Mouse (Mus musculus): ENCODE results near the gene Cdh23. TPM values are rescaled to one million over a fixed set of nuclear protein-coding genes. Genes with fewer than 3 reads are reported as not detected.
A peak's percentile ranks its signal among the peaks of the same experiment; 100 is the strongest.

Gene Cdh23
- polyA plus RNA-seq, 1 experiment from 2014 or later = 0.87 TPM

DNA sequence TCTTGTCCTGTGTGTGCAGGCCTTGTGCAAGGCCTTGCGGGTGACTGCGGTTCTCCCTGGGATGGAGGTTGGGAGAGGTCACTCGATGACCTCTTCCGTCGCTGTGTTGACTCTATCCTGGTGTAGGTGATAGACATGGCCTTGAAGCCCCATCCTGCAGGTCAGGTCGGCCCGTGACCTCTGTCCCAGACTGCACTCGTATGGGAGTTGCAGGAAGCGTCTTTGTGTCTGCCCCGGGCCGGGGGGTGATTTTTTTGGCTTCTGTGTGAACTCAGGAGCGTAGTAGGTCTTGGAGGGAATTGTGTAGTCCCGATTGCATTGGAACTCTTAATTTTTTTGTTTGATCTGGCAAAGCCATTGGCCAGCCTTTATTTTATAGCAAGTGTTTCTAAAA, 418.3 kb downstream of the Cdh23 start:
- Histone ChIP-seq H3K4me1 (ENCODE audit: control insufficient read depth, insufficient read depth, low read length) (no peaks in the 10 kb centered on the region; the same call in 1 of the 2 replicates), H3K9me3 (replicated peaks; ENCODE audit: control insufficient read depth, low read length) (no peaks in the 10 kb centered on the region), H3K4me2 (ENCODE audit: low read depth, low read length) (peak overlapping the region; percentile 65), H3K4me3 (ENCODE audit: low read depth, low read length) (peak overlapping the region; percentile 76), H3K9ac (replicated peaks; ENCODE audit: low read length) (peak overlapping the region; percentile 81), H3K27me3 (ENCODE audit: control insufficient read depth, insufficient read depth, low read length) (no peaks in the 10 kb centered on the region), H3K36me3 (replicated peaks; ENCODE audit: control insufficient read depth, insufficient read depth, low read depth, low read length) (no peaks in the 10 kb centered on the region), H3K27ac (replicated peaks; ENCODE audit: low read depth, low read length) (0 out of 2 replicates have a peak overlapping the region, but pooled peaks have one; percentile 14)
- DNase-seq (ENCODE audit: low spot score) (no peak), ATAC-seq (replicated peaks; ENCODE audit: insufficient number of reproducible peaks, low FRiP score, low TSS enrichment, low read depth) (no peak; the same call in 1 of the 2 replicates)
- WGBS = 8% methylated on average over 13 of the region's 13 CpGs

DNA sequence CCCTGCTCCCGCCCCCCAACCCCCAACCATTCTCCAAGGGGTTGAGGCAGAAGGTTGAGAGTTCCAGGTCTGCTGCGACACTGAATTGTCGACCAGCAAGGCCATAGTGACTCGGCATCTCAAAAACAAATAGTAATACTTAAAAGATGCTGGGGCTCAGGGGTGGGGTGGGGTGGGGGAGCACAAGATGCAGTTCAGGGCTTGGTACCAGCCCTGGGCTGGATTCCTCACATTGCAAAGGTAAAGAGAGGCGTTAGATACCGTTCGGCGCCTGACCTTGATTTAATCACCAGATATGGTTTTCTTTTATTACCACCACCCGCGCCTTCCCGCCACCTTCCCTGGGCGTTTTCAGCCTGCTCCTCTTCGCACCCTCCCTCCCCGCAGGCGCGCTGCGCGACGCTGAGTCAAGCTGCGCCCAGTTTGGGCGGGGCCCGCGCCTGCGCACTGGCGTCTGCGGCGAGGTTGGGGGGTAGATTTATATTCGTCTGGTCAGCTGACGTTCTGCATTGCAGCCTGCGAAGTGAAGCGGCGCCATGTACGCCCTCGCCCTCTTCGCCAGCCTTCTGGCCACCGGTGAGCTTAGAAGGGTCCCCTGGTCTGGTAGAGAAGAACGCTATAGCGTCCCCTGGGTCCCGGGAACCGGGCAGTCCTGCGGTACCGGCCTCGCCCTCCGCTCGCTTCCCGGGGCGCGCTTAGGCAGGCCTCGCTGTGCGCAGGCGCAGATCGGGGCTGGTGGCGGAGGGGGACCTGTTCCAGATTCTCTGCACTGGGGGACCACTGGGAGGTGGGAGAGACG, 418.9 kb downstream of the Cdh23 start, which contains the start of gene Psap:
Gene Psap, plus strand, starts transcription at position 421 of the 799 bp plus-strand sequence.
- DNase-seq (ENCODE audit: low spot score) (peak; percentile 93), ATAC-seq (replicated peaks; ENCODE audit: insufficient number of reproducible peaks, low FRiP score, low TSS enrichment, low read depth) (peak; percentile 82)
- H3K4me2 ChIP-seq (ENCODE audit: low read depth, low read length) = peak within 1 kb of the TSS; percentile 65
- H3K9me3 ChIP-seq (replicated peaks; ENCODE audit: control insufficient read depth, low read length) = no peaks in the 10 kb centered on the region
- peak within 1 kb of the TSS; percentile 76 for H3K4me3 ChIP-seq (ENCODE audit: low read depth, low read length)
- no peaks in the 10 kb centered on the region for H3K36me3 ChIP-seq (replicated peaks; ENCODE audit: control insufficient read depth, insufficient read depth, low read depth, low read length)
- no peaks in the 10 kb centered on the region; the same call in 1 of the 2 replicates for H3K4me1 ChIP-seq (ENCODE audit: control insufficient read depth, insufficient read depth, low read length)
- no peaks in the 10 kb centered on the region for H3K27me3 ChIP-seq (ENCODE audit: control insufficient read depth, insufficient read depth, low read length)
- WGBS = 2% methylated on average over 54 of the region's 54 CpGs
- peak within 1 kb of the TSS; percentile 81 for H3K9ac ChIP-seq (replicated peaks; ENCODE audit: low read length)
- 0 out of 2 replicates have a peak within 1 kb of the TSS, but pooled peaks have one; percentile 14 for H3K27ac ChIP-seq (replicated peaks; ENCODE audit: low read depth, low read length)

DNA sequence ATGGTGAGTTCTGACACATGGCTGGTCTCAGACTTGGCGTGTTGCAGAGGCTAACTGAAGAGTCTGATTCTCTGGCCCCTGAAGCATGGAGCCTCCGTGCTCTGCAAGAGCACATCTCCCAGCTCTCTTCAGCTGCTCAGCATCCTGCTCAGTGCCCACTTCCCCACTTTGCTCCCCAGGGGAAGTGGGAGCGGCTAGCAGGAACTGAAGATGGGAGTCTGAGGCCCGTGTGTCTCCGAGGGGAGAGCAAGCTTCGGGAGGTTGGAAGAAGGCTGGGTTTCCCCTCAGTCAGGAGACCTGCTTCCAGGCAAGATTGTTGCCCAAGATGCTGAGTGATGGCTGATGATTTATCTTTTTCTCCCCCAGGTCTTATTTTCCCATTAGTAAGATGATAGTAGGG, 422.9 kb downstream of the Cdh23 start:
- H3K9ac ChIP-seq (replicated peaks; ENCODE audit: low read length) = no peak overlapping the region
- no peaks in the 10 kb centered on the region for H3K36me3 ChIP-seq (replicated peaks; ENCODE audit: control insufficient read depth, insufficient read depth, low read depth, low read length)
- DNase-seq (ENCODE audit: low spot score) (no peak), ATAC-seq (replicated peaks; ENCODE audit: insufficient number of reproducible peaks, low FRiP score, low TSS enrichment, low read depth) (no peak)
- H3K4me1 ChIP-seq (ENCODE audit: control insufficient read depth, insufficient read depth, low read length) = no peaks in the 10 kb centered on the region
- no peak overlapping the region for H3K4me2 ChIP-seq (ENCODE audit: low read depth, low read length)
- no peaks in the 10 kb centered on the region for H3K27me3 ChIP-seq (ENCODE audit: control insufficient read depth, insufficient read depth, low read length)
- no peak overlapping the region for H3K4me3 ChIP-seq (ENCODE audit: low read depth, low read length)
- WGBS = 62% methylated on average over 6 of the region's 6 CpGs
- H3K9me3 ChIP-seq (replicated peaks; ENCODE audit: control insufficient read depth, low read length) = no peaks in the 10 kb centered on the region
- no peak overlapping the region for H3K27ac ChIP-seq (replicated peaks; ENCODE audit: low read depth, low read length)

DNA sequence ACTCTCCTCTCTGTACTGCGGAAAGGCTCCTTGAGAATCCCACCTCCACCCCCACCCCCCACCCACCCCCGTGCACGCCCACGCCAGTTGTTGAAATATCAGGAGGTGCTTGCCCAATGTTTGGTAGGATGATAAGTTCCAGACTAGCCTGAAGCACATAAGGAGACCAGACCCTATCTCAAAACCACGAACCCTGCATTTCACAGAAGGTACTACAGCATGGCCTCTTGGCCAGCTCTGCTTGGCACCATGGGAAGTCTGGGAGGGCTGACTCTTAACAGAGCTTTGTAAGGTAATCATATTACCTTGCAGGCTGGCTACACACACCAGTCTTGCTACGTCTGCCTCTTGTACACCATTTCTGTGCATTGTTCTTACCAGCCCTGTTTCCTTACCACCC, 424.0 kb downstream of the Cdh23 start:
- Histone ChIP-seq H3K9ac (replicated peaks; ENCODE audit: low read length) (no peak overlapping the region), H3K4me1 (ENCODE audit: control insufficient read depth, insufficient read depth, low read length) (no peaks in the 10 kb centered on the region), H3K27ac (replicated peaks; ENCODE audit: low read depth, low read length) (no peak overlapping the region), H3K4me3 (ENCODE audit: low read depth, low read length) (no peak overlapping the region), H3K27me3 (ENCODE audit: control insufficient read depth, insufficient read depth, low read length) (no peaks in the 10 kb centered on the region), H3K4me2 (ENCODE audit: low read depth, low read length) (no peak overlapping the region), H3K9me3 (replicated peaks; ENCODE audit: control insufficient read depth, low read length) (no peaks in the 10 kb centered on the region), H3K36me3 (replicated peaks; ENCODE audit: control insufficient read depth, insufficient read depth, low read depth, low read length) (no peaks in the 10 kb centered on the region)
- no peak for DNase-seq (ENCODE audit: low spot score)
- no peak for ATAC-seq (replicated peaks; ENCODE audit: insufficient number of reproducible peaks, low FRiP score, low TSS enrichment, low read depth)
- WGBS = 46% methylated on average over 6 of the region's 6 CpGs

DNA sequence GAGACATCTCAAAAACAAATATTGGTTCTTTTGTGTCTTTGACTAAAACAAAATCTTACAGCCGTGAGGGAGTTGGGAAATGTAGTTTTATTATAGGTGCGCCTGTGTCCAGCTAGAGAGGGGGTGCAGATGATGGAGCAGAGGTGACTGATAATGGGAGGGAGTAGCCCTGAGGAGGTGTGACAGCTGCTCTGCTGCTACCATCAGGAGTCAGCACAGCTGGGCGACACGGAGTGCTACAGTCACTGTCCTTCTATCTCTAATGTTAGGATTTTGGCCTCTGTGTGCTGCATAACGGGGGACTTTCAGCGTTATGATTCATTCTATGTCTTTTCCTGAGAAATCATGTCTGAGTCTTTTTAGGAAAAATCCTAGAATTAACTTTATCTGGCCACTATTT, 425.3 kb downstream of the Cdh23 start:
- Histone ChIP-seq H3K27ac (replicated peaks; ENCODE audit: low read depth, low read length) (no peak overlapping the region), H3K4me3 (ENCODE audit: low read depth, low read length) (no peak overlapping the region), H3K36me3 (replicated peaks; ENCODE audit: control insufficient read depth, insufficient read depth, low read depth, low read length) (no peaks in the 10 kb centered on the region), H3K9me3 (replicated peaks; ENCODE audit: control insufficient read depth, low read length) (no peaks in the 10 kb centered on the region), H3K27me3 (ENCODE audit: control insufficient read depth, insufficient read depth, low read length) (no peaks in the 10 kb centered on the region), H3K4me1 (ENCODE audit: control insufficient read depth, insufficient read depth, low read length) (no peaks in the 10 kb centered on the region), H3K4me2 (ENCODE audit: low read depth, low read length) (no peak overlapping the region), H3K9ac (replicated peaks; ENCODE audit: low read length) (no peak overlapping the region)
- no peak for ATAC-seq (replicated peaks; ENCODE audit: insufficient number of reproducible peaks, low FRiP score, low TSS enrichment, low read depth)
- WGBS = 69% methylated on average over 6 of the region's 6 CpGs
- no peak for DNase-seq (ENCODE audit: low spot score)

DNA sequence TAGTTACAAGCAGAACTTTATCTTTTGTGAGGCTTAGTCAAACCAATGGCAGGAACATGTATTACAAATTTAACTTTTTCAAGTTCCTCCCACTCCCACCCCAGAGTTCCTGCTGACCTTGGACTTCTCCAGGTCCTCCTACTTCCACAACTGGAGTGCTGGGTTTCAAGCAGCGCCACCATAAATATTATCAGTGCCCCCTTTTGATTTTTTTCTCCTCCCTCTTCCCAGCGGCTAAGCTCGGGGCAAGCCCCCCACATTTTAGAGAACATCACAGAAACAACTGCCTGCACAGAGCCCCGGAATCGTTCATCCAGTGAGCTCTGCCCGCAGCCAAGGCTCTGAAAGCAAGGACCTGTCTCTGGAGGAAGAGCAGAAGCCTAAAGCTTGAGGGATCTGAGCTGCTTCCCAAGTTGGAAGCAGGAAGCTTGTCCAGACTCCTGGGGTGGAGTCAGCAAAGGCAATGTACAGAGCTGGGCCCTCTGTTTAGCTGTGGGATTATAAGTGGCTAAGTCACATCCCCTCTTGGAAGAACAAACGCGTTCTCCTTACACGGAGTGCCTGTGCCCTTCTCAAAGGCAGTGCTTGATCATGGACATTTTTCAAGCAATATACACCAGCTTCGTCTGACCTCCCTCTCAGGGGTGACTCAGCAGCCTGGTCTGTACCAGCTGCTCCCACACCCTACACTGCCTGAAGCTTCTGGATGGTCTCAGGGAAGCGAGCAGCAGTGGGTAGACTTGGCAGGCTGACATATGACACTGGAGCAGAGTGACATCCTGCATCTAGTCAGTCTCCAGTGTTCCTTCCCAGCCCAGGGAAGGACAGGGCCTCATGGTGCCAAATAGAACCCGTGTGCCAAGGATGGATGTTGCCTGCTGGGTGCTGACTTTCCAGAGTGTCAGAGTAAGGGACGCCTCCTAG, 426.9 kb downstream of the Cdh23 start:
- H3K36me3 ChIP-seq (replicated peaks; ENCODE audit: control insufficient read depth, insufficient read depth, low read depth, low read length) = no peaks in the 10 kb centered on the region
- no peak overlapping the region for H3K4me3 ChIP-seq (ENCODE audit: low read depth, low read length)
- H3K27ac ChIP-seq (replicated peaks; ENCODE audit: low read depth, low read length) = no peak overlapping the region
- WGBS = 80% methylated on average over 13 of the region's 13 CpGs
- H3K4me1 ChIP-seq (ENCODE audit: control insufficient read depth, insufficient read depth, low read length) = no peaks in the 10 kb centered on the region
- H3K27me3 ChIP-seq (ENCODE audit: control insufficient read depth, insufficient read depth, low read length) = no peaks in the 10 kb centered on the region
- no peak overlapping the region for H3K4me2 ChIP-seq (ENCODE audit: low read depth, low read length)
- DNase-seq (ENCODE audit: low spot score) (no peak), ATAC-seq (replicated peaks; ENCODE audit: insufficient number of reproducible peaks, low FRiP score, low TSS enrichment, low read depth) (no peak)
- H3K9ac ChIP-seq (replicated peaks; ENCODE audit: low read length) = no peak overlapping the region
- H3K9me3 ChIP-seq (replicated peaks; ENCODE audit: control insufficient read depth, low read length) = no peaks in the 10 kb centered on the region

DNA sequence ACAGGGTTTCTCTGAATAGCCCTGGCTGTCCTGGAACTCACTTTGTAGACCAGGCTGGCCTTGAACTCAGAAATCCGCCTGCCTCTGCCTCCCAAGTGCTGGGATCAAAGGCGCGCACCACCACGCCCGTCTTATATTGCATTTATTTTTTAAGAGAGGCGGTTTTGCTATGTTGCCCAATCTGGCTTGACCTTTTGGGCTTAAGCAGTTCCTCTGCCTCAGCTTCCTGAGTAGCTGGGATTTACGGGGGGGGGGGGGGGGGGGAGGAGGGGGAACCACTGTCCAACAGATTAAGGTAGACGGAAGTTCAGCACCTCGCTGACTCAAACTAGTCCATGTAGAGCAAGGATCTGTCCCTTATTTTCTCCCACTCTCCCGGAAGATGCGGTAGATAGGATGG, 427.6 kb downstream of the Cdh23 start:
- DNase-seq (ENCODE audit: low spot score) = no peak
- ATAC-seq (replicated peaks; ENCODE audit: insufficient number of reproducible peaks, low FRiP score, low TSS enrichment, low read depth) = no peak
- no peaks in the 10 kb centered on the region for H3K4me1 ChIP-seq (ENCODE audit: control insufficient read depth, insufficient read depth, low read length)
- no peaks in the 10 kb centered on the region for H3K36me3 ChIP-seq (replicated peaks; ENCODE audit: control insufficient read depth, insufficient read depth, low read depth, low read length)
- no peaks in the 10 kb centered on the region for H3K27me3 ChIP-seq (ENCODE audit: control insufficient read depth, insufficient read depth, low read length)
- no peaks in the 10 kb centered on the region for H3K9me3 ChIP-seq (replicated peaks; ENCODE audit: control insufficient read depth, low read length)
- H3K9ac ChIP-seq (replicated peaks; ENCODE audit: low read length) = no peak overlapping the region
- H3K4me2 ChIP-seq (ENCODE audit: low read depth, low read length) = no peak overlapping the region
- 86% methylated on average over 10 of the region's 11 CpGs for WGBS
- no peak overlapping the region for H3K4me3 ChIP-seq (ENCODE audit: low read depth, low read length)
- H3K27ac ChIP-seq (replicated peaks; ENCODE audit: low read depth, low read length) = no peak overlapping the region
